Mouse (Mus musculus) embryonic facial prominence, embryonic 11.5 days (tissue): Measurements from ENCODE around the gene Procr. TPM values are rescaled to one million over a fixed set of nuclear protein-coding genes. Genes with fewer than 3 reads are reported as not detected.

Source experiments
- ATAC-seq: fragments of 200-750 bp; cut with Nextera tagmentation; replicated peaks from 2 replicates; pipeline ENCODE4 v1.8.0; 2017; ENCODE audit warnings: low read depth; ENCODE audit not compliant: insufficient number of reproducible peaks, low FRiP score, low TSS enrichment
- DNase-seq: peaks from one replicate; pipeline ENCODE4 v3.0.0-alpha.2; 2015; ENCODE audit warnings: low spot score
- H3K27ac ChIP-seq: fragments of 300-500 bp; sonication (generic); replicated peaks from 2 replicates; pipeline ENCODE4 v1.5.1; 2014; ENCODE audit warnings: mild to moderate bottlenecking, low read depth, low read length, control low read depth
- H3K27me3 ChIP-seq: fragments of 300-500 bp; sonication (generic); 2 replicates; pipeline ENCODE4 v1.6.1; 2014; ENCODE audit warnings: mild to moderate bottlenecking, low read length, moderate library complexity, mixed read lengths; ENCODE audit not compliant: control insufficient read depth, insufficient read depth
- H3K36me3 ChIP-seq: fragments of 300-500 bp; sonication (generic); replicated peaks from 2 replicates; pipeline ENCODE4 v1.6.1; 2014; ENCODE audit warnings: low read depth, mild to moderate bottlenecking, low read length, moderate library complexity, mixed read lengths; ENCODE audit not compliant: control insufficient read depth, insufficient read depth
- H3K4me1 ChIP-seq: fragments of 300-500 bp; sonication (generic); 2 replicates; pipeline ENCODE4 v1.6.1; 2014; ENCODE audit warnings: low read length, mixed read lengths; ENCODE audit not compliant: control insufficient read depth, insufficient read depth
- H3K4me2 ChIP-seq: fragments of 300-500 bp; sonication (generic); 2 replicates; pipeline ENCODE4 v1.6.1; 2014; ENCODE audit warnings: low read depth, mild to moderate bottlenecking, control low read depth, low read length, moderate library complexity
- H3K4me3 ChIP-seq: fragments of 300-500 bp; sonication (generic); 2 replicates; pipeline ENCODE4 v1.5.1; 2014; ENCODE audit warnings: low read depth, low read length, control low read depth
- H3K9ac ChIP-seq: fragments of 300-500 bp; sonication (generic); replicated peaks from 2 replicates; pipeline ENCODE4 v1.6.1; 2014; ENCODE audit warnings: mild to moderate bottlenecking, control low read depth, low read length
- H3K9me3 ChIP-seq: fragments of 300-500 bp; sonication (generic); replicated peaks from 2 replicates; pipeline ENCODE4 v1.6.1; 2016; ENCODE audit warnings: mild to moderate bottlenecking, low read length, inconsistent platforms, mixed read lengths; ENCODE audit not compliant: control insufficient read depth
- WGBS: fragments of 180-500 bp; shearing (Covaris S2); extraction: QIAGEN DNeasy Blood & Tissue Kit; methylation state at CpG from one replicate; pipeline ENCODE4 v1.1.7; 2014; 5-methylcytosine and 5-hydroxymethylcytosine counted together
- polyA plus RNA-seq: library from polyadenylated mRNA; unstranded; fragments of >200 nt; fragmentation: Nextera tagmentation; extraction: Ambion mirVana; gene quantifications from 2 replicates; pipeline ENCODE4 v1.2.1, GENCODE M21; 2014

Gene Procr
- polyA plus RNA-seq, 1 experiment from 2014 or later, result 2.8 TPM

GRCm38 (mm10) chr2:155736936-155737335, 14.0 kb upstream of the Procr start:
- DNase-seq, result no peak
- H3K9me3 ChIP-seq, result no peaks in the 10 kb centered on the region
- no peak overlapping the region for H3K4me2 ChIP-seq
- no peak overlapping the region for H3K9ac ChIP-seq
- WGBS, result 82% methylated on average over 6 of the region's 6 CpGs
- H3K4me1 ChIP-seq, result no peaks in the 10 kb centered on the region
- no peaks in the 10 kb centered on the region for H3K36me3 ChIP-seq
- H3K27ac ChIP-seq, result no peak overlapping the region
- no peak for ATAC-seq
- H3K27me3 ChIP-seq, result no peaks in the 10 kb centered on the region
- H3K4me3 ChIP-seq, result no peak overlapping the region

GRCm38 (mm10) chr2:155737803-155738202, 13.1 kb upstream of the Procr start:
- Histone ChIP-seq H3K4me3 (no peak overlapping the region), H3K9me3 (no peaks in the 10 kb centered on the region), H3K36me3 (no peaks in the 10 kb centered on the region), H3K27ac (no peak overlapping the region), H3K27me3 (no peaks in the 10 kb centered on the region), H3K9ac (no peak overlapping the region), H3K4me2 (no peak overlapping the region), H3K4me1 (no peaks in the 10 kb centered on the region)
- 75% methylated on average over 9 of the region's 9 CpGs for WGBS
- DNase-seq, result no peak
- no peak for ATAC-seq

GRCm38 (mm10) chr2:155742211-155742610, 8.7 kb upstream of the Procr start:
- no peaks in the 10 kb centered on the region for H3K27me3 ChIP-seq
- H3K27ac ChIP-seq, result no peak overlapping the region
- WGBS, result 83% methylated on average over 11 of the region's 11 CpGs
- ATAC-seq (no peak), DNase-seq (no peak)
- no peak overlapping the region for H3K9ac ChIP-seq
- H3K9me3 ChIP-seq, result no peaks in the 10 kb centered on the region
- H3K4me1 ChIP-seq, result no peaks in the 10 kb centered on the region
- no peaks in the 10 kb centered on the region for H3K36me3 ChIP-seq
- no peak overlapping the region for H3K4me2 ChIP-seq
- H3K4me3 ChIP-seq, result no peak overlapping the region

GRCm38 (mm10) chr2:155742931-155743337, 8.0 kb upstream of the Procr start:
- no peak overlapping the region for H3K4me2 ChIP-seq
- no peak overlapping the region for H3K9ac ChIP-seq
- no peaks in the 10 kb centered on the region for H3K27me3 ChIP-seq
- H3K4me1 ChIP-seq, result no peaks in the 10 kb centered on the region
- H3K36me3 ChIP-seq, result no peaks in the 10 kb centered on the region
- H3K27ac ChIP-seq, result no peak overlapping the region
- ATAC-seq, result no peak
- no peak overlapping the region for H3K4me3 ChIP-seq
- H3K9me3 ChIP-seq, result no peaks in the 10 kb centered on the region
- WGBS, result 78% methylated on average over 12 of the region's 12 CpGs
- no peak for DNase-seq

GRCm38 (mm10) chr2:155743351-155743750, 7.6 kb upstream of the Procr start:
- H3K27me3 ChIP-seq, result no peaks in the 10 kb centered on the region
- no peak overlapping the region for H3K4me2 ChIP-seq
- no peak overlapping the region for H3K4me3 ChIP-seq
- no peaks in the 10 kb centered on the region for H3K9me3 ChIP-seq
- H3K4me1 ChIP-seq, result no peaks in the 10 kb centered on the region
- no peak for DNase-seq
- no peak for ATAC-seq
- H3K27ac ChIP-seq, result no peak overlapping the region
- 91% methylated on average over 9 of the region's 9 CpGs for WGBS
- no peak overlapping the region for H3K9ac ChIP-seq
- no peaks in the 10 kb centered on the region for H3K36me3 ChIP-seq

- ATAC-seq (no peak), DNase-seq (no peak)
- H3K9ac ChIP-seq, result no peak overlapping the region
- H3K4me1 ChIP-seq, result no peaks in the 10 kb centered on the region
- no peak overlapping the region for H3K27ac ChIP-seq
- H3K9me3 ChIP-seq, result no peaks in the 10 kb centered on the region
- H3K36me3 ChIP-seq, result no peaks in the 10 kb centered on the region
- WGBS, result 64% methylated on average over 3 of the region's 3 CpGs
- no peak overlapping the region for H3K4me2 ChIP-seq
- no peak overlapping the region for H3K4me3 ChIP-seq
- no peaks in the 10 kb centered on the region for H3K27me3 ChIP-seq
These were observed 5.4 kb upstream of the Procr start for GRCm38 (mm10) chr2:155745487-155745886.

GRCm38 (mm10) chr2:155749394-155749793, 1.5 kb upstream of the Procr start:
- Histone ChIP-seq H3K36me3 (no peaks in the 10 kb centered on the region), H3K9ac (no peak overlapping the region), H3K27me3 (no peaks in the 10 kb centered on the region), H3K4me1 (no peaks in the 10 kb centered on the region), H3K4me3 (no peak overlapping the region), H3K9me3 (no peaks in the 10 kb centered on the region), H3K27ac (no peak overlapping the region), H3K4me2 (no peak overlapping the region)
- 86% methylated on average over 4 of the region's 4 CpGs for WGBS
- DNase-seq, result no peak
- no peak for ATAC-seq

- WGBS, result 6% methylated on average over 1 of the region's 1 CpGs
- Histone ChIP-seq H3K36me3 (no peaks in the 10 kb centered on the region), H3K4me2 (no peak overlapping the region), H3K9me3 (no peaks in the 10 kb centered on the region), H3K4me1 (no peaks in the 10 kb centered on the region), H3K4me3 (no peak overlapping the region), H3K27me3 (no peaks in the 10 kb centered on the region), H3K9ac (no peak overlapping the region), H3K27ac (no peak overlapping the region)
- ATAC-seq, result no peak
- DNase-seq, result peak; percentile 39
These were observed 4.8 kb downstream of the Procr start for GRCm38 (mm10) chr2:155755746-155756145.
